Mouse (Mus musculus): ENCODE measurements at regions not wholly inside any gene's neighbourhood (a gene's known extent, or its start where the extent isn't known, plus 50 kb on each side); places are given as distances from the start of the nearest gene placed in this dataset.

DNA sequence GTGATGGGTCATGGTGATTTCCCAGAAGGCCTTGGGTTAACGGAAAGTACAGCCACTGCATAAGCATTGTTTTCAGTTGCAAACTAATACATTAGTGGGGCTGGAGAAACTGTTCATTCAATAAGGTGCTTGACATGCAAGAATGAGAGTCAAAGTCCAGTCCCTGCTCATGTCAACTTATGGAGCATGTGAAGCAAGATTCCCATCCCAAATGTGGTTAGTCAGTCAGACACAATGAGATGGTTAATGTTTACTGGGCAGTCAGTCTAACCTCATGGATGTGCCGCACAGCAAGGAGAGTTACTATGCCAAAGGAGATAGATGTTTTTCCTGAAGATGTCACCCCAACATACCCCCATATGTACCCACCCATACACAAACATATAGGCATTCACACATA is 993.8 kb upstream of the Jmjd1c start:
- no peak for DNase-seq

DNA sequence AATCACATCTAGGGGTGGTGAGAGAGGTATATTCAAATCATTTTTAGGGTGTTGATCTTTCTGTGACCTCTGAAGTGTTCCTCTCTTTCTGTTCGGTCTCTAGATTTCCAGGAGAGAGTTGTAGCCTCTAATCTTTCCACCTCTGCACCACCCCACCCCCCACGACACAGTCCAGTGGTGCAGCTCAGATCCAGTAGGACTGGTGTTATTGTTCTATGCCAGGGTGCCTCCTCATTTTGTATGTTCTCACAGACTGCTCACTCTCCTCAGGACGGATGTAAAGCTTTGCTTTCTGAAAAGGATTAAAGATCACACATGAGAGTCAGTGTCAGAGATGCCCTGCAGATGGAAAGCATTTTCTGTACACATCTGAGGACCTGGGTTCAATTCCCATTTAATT is 964.6 kb upstream of the Jmjd1c start:
- no peak for DNase-seq

DNA sequence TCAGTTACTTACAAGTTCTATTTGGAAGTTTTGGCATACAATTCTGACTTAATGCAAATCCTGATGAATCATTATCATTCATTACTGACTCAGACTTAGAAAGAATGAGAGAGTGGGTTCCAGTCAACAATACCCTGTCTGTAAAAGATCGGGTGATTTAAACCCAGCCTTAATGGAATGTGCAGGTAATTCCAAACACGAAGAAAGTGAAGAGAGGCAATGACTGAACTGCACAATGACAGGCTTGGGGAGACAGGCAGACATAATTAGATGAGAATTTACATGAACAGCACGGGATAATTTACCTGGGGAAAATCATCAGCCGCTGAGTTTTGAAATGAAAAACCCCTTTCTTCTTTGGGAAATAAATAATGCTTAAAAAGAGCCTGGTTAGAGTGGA is 963.9 kb upstream of the Jmjd1c start:
- DNase-seq = no peak

DNA sequence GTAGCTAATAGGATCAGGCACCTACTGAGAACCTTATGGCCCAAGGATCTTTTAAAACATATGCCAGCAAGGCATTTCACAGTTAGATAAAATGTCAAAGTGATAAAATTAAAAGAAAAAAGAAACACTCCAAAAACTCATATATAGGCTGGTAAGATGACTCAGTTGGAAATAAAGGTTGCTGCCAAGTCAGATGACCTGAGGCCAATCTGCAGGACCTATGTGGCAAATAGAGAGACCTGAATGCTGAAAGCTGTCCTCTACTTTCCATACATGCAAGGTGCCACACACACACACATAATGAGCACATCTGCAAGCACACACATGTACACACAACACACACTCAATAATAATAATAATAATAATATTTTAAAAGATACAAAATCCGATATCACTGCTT is 953.5 kb upstream of the Jmjd1c start:
- DNase-seq = peak; percentile 5 to 20

DNA sequence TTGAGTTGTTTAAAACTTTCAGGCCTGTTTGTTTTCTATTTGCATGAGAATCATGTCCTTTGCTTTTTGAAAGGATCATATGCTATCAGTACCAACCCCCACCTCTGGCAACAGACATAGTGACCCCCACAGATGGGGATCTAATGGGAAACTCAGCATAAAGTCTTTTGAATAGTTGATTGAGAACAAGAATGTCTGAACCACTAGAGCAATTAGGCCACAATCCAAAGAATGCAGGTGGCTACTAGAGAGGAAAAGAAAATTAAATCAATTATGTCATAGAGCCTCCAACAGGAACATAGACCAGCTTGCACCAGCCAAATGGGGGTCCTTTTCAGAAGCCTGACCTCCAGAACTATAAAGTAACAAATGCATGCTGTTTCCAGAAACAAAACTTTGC is 953.0 kb upstream of the Jmjd1c start:
- DNase-seq = no peak

DNA sequence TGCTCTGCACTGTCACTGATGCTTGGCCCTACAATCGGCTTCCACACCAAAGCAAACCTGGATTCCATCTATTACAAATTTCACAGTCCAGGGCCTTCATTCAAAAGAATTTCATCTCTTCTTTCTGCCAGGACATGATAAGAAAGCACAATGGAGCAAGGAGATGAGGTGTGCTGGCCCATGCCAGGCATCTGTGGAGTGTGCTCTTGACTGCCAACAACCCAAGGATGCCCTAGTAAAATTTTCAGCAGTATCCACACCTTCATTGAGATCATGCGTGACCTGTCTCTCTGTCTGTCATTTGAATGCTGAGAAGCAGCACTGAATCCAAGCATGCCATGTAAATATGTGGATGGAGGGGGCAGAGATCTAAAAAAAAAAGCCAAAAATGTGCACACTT is 945.0 kb upstream of the Jmjd1c start:
- peak in 1 of 2 experiments; percentile 18 for DNase-seq

DNA sequence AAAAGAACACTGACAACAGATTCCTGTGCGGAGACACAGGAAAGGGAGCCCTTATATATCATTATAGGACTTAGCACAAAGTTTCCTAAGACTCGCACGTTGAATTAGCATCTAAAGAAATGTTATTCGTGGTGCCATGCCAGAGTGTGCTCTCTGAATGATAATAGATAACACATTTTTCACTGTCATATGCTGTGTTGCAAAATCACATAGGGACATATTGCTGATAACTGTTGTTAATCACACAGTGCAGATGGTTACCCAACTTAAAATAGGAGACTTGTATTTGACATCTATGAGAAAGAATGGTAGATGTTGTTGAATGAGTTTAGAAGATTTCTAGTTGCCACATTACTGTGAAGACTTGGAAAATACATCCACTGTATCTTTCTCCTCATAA is 943.1 kb upstream of the Jmjd1c start:
- no peak for DNase-seq

DNA sequence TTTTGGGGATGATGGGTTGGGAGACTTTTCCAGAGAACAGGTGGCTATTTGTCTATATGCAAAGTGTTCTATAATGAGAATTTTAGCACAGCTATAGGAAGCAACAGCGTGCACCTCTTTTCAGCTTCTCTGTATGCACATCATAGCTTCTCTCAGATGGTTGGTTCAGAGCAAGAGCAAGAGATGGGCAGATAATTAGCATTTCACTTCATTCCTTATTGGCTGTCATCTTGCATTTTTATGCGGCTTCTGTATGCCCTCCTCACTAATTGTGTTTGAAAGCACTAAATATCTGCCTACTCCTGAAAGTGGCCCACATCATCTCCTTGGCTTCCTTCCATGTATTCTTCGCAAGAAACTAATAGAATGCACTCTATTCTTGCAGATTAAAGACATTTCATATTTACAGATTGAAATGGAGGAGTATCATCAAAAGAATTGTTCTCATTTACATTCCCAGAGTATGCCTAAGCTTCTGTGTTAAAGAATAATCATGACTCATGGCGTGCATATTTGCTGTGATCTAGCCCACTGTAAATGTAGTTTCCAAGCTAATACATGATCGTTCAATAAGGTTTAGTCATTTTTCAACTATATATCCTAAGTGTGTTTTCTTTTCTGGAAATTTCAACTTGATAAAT is 934.9 kb upstream of the Jmjd1c start:
- DNase-seq = no peak

DNA sequence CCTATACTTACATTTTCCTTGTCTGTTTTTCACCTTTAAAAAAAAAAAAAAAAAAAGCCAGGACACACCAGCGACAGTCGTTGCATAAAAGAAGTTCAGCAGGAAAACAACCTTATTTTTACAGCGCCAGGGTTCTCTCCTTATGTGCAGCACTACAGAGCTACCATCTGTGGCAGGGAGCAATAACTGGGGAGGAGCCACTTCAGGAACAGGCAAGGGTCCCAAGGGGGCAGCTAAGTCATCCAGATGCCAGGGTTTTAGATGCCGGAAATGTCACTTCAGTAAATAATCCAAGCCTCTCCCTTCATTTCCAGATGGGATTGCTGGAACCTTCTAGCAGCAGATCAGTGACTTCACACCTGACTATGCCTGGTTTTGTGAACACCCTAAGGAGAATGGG is 923.1 kb upstream of the Jmjd1c start:
- no peak for DNase-seq

DNA sequence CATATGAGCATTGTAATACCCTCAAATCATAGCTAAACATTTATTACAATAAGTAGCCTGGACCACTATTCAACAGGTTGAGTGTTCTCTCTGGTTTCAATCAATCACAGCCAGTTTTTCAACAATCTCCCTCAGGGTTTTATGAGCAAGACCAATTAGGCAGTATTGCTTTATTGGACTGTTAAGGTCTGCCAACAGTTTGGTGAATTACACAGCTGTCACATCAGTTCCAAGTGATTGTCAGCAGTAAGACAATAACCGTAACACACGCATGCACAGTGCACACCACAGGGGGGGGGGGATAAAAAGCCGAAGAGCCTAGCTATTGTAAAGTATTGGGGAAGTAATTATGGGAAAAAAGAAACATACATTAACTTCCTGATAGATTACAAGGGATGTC is 918.6 kb upstream of the Jmjd1c start:
- DNase-seq = no peak

DNA sequence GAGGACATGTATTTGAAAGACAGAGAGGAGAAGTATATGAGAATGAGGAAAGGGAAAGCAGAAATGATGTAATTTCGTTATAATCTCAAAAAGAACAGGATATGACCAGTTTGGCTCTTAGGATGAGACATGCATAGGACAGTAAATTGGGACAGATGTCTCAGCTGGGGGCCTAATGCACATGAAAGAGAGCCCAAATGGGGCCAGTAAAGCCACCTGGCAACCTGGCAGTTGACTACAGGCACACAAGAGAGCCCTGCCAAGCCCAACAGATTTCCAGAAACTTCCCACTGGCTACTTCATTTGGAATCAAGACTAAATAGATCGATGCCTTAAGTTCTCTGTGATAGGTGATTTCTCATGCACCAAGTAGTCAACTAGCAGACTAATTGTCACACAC is 914.7 kb upstream of the Jmjd1c start:
- peak; percentile 94 to 99 for DNase-seq

DNA sequence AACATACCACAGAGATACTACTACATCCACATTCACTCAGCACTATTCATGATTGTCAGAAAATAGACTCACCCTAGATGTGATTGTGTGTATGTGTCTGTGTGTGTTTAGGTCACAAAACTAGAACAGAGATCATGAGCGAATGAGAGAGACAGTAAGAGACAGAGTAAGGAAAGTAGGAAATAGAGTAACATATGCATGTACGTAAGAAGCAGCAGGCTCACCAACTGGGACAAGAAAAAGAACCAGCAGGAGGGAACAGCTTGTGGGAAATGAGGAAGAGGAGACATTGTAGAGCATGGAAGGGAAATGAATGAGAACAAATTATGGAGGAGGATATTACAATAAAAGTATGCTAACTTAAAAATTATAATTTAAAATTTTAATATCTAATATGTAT is 912.9 kb upstream of the Jmjd1c start:
- DNase-seq = peak; percentile 18 to 40

DNA sequence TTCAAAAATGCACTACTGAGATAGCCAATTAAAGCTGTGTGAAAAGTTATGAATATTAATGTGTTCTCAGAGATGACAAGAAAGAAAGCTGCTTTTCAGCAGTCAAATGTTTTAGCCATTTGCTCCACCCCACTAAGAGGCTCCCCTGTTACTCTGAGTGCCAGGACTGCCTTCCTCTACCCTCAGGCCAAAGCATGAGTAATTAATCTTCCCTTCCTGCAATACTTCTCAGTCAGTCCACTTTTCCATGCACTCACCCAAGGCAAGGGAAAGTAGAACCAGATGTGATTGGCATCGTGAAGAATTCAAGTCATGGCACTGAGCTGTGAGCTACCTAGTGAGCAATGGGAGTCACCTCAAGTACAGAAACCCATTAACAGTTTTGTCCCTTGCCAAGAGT is 908.9 kb upstream of the Jmjd1c start:
- no peak for DNase-seq

DNA sequence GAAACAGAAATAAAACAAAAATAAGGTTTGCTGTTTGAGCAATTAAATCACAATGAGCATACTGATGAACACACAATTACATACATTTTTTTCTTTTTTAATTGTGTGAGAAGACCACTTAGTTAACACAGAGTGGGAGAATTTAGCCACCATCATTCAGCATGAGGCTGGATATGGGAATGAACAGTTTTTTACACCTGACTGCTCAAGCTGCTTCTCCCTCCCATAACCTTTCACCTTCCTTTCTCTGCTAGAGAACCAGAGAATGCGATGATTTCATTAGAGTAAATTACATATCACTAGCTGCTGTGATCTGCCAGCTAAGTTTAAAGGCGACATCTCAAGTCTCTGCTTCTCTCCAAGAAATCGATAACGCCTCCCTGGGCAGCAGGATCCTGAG is 894.8 kb upstream of the Jmjd1c start:
- DNase-seq = no peak

DNA sequence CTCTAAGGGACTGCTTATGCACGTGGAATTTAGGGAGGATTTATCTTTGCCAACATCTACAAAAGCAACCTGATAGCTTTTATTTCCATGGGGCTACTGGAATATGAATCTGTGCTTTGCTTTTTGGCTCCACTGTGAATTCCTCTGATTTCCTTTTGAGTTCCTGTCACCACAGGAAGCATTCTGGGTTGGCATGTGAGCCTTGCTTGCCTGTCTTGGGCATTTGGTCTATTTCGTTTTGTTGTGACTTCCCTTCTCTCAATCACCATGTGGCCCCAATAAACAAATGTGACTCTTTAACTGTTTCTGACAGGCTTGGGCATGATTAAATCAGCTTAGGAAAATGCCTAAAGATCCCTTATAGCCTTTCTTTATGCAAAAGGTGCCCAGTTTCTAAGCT is 867.8 kb upstream of the Jmjd1c start:
- peak; percentile 58 to 72 for DNase-seq

DNA sequence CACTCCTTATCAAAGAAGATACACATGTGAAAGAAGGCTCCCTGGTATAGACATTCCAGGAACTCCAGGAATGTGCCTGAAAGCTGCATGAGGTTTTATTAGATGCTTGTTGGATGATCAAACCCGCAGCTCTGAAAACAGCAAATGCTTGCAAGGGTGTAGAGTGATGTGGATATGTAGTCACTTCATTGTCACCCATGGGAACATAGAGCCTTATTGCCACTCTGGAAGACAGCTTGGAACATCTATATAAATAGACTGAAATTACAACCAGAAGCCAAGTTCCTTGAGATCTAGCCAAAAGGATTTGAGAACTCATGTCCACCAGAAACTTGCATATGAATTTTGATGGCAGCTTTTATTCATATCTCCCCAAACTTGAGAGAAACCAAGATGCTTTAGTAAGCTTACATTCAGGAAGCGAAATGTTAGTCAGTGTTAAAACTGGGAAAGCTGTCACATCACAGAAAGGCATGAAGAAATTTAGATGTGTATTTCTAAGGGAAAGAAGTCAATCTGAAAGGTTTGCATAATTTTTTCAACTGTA is 861.5 kb upstream of the Jmjd1c start:
- no peak for DNase-seq

DNA sequence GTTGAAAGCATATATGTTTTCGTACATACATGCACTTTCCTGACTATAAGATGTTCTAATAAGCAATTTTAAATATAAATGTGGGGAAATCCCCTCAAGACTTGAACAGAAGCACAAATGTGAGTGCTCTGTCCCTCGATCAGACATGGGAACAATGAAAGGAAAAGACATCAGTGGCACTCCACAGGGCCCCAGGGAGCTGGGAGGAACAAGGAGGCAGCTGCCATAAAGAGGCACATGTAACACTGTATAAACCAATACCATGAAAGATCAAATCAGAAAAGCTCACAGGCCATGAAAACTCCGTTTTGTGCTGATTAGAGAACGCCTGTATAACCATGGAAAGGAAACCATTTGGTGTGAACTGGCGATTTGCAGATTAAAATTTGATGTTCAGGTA is 839.5 kb upstream of the Jmjd1c start:
- no peak for DNase-seq

DNA sequence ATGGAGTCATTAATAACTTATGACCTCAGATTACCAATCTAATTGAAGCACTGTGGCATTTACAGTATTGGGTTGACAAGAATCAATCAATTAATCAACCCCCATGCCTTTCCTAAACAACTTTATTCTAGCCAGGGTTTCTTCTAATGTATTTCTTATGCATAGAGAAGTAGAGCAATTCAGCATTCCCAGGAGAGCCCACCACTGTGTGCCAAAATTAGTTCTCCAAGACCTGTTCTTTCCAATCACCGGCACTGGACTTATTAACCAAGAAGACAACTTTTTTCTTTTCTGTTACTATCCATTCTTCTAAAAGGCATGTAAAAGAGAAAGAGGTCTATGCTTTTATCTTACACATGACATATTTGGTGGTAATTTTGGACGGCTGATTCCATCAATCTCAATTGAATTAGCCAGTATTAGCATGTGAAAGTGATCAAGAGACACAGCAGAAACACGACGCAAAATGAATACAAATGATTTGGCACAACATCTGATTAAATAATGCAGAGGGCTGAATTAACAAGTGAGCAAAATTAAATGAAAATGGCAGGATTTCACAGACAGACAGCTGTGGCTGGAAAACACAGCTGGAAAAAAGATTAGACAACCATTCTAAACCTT is 825.2 kb upstream of the Jmjd1c start:
- DNase-seq = no peak

DNA sequence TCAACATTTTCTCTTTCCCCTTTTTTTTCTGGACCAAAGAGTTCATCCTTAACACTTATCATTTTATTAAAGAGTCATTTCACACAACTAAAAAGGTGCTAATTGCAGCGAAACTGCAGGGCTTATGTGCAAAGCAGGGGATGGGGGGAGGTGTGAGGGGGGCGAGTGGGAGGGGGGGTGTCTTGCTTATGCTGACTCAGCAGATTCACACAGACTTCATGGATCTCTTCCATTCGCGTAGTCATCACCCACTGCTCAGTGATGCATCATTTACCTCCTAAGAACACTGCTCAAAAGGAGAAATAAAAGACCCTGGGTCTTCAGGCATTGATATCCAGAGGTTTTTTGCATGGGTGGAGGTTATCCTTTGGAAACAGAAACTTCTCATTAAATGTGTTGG is 800.3 kb upstream of the Jmjd1c start:
- no peak for DNase-seq

DNA sequence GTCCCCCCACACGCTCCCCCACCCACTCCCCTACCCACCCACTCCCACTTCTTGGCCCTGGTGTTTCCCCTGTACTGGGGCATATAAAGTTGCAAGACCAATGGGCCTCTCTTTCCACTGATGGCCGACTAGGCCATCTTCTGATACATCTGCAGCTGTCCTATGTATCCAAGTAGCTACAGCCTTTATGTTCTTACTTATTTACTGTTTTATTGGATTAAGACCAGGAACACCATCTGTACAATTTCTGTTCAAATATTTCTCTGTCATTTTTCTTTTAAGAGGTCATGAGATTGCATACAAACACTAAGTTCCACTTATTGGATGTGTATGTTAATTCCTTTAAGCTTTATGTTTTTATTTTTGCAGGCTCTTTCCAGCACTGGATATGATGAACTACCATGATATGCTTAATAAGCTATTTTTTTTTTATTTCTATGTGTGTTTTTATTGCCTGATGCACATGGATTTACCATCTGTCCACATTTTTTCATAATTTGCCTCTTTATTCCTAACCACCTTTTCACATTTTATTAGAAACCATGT is 792.6 kb upstream of the Jmjd1c start:
- DNase-seq = no peak

DNA sequence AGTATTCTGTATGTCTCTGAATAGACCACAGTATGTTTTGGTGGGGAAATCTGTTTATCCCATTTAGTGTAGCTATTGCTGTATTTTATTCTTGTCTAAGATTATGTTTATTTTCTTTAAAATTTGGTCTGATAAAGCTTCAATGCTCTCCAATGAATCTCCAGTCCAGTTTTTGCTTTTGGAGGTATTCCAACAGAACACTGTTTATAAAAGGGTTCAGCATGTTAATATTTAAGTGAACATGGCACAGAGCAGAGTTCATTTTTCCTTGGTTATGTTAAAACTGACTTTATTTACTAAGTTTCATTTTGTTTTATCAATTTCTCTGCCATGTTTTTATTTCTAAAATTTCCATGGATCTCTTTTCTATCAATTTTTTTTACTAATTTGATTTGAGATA is 791.0 kb upstream of the Jmjd1c start:
- no peak for DNase-seq

DNA sequence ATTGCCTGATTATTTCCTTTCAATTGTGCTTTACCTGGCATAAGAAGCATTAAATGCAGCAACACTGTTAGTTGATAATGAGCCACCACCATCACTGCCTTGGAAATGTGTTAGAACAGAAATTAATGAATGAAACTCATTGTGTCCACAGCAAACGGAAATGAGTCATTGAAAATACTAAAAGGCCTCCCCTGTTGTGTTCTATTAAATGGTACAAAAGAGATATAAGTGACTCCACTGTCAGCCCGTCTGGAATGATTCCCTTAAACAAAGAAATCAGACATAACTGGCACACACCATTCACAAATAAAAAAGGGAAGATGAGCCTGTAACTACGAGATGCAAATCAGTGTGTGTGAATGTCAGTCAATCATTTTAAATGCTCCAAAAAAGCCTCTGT is 764.8 kb upstream of the Jmjd1c start:
- DNase-seq = no peak

DNA sequence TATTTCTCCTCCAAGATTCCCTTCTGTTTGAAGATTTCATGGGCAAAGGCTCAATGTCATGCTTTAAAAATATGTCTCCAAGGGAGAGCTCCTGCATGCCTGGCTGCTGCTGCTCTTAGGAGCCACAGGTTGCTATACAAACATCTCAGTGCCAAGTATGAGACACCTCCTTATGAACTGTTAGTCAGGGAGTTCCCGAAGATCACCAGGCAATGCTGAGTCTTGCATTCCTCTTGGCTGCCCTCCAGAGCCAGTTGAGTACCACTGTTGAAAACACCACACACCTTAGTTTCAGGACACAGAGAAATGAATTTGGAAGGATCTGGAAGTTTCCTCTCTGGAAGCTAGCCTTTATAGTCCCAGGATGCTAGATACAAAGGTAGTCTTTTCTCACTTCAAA is 757.9 kb upstream of the Jmjd1c start:
- no peak for DNase-seq

DNA sequence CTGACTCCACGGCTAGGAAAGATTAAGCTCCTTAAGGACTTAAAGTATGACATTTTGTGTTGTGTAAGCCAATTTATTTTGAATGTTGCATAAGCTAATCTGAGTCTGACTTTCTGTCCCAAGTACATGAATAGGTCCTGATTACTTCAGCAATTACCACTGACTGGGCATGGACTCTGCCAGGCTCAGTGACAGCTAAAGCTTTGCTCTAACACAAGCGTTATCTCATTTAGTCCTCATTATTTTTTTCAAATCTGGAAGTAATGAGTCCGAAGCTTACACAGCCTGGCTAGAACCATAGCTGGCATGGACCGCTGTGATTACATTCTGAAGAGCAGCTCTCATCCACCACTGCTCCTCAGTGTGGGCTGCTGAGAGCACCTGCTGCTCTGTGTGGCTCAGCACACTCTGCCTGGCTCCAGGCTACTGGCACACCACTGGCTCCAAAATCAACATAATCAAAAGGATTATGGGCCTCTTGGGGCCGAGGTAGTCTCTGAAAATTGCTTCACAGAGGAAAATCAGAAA is 753.0 kb upstream of the Jmjd1c start:
- DNase-seq = no peak
